Mouse (Mus musculus): ENCODE measurements around the gene Dgkh. TPM values are rescaled to one million over a fixed set of nuclear protein-coding genes. Genes with fewer than 3 reads are reported as not detected.

Gene Dgkh
- polyA plus RNA-seq, 1 experiment, result 0.38 TPM

DNA sequence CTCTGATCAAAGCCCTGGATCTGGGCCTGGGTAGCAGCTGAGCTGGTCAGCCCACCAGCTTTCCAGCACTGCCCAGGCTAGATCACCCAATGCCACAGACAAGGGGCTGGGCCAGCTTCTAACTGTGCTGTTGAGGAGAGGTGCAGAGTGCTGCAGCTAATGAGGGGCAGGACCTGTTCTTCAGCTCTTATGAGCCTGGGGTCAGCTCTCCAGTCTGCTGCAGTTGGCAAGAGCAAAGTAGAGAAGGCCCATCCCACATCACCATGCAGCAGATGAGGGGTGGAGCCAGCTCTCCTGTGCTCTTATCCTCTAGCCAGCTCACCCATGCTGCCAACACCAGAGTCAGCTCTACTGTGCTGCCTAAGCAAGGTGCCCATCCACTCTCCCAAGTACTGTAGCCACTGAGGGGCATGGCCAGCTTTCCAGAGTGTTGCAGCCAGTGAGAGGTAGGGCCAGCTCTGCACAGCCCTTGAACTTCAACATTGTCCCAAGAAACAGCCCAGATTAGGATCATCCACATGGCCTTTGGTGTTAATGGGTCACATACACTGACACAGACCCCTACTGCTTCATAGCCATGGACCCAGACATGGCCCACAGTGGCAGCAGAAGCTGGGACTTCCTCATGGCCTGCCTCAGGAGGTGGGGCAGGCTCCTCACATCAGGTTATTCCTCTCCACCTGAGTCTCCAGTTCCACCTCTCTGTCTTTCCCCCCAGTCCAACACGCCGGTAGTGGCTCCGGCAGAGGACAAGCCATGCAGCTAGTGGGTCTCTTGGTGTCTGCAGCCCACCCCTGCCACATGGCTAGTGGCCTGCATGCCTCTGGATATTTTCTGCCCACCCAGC is 206.7 kb downstream of the Dgkh start:
- DNase-seq (ENCODE audit: low read depth, low spot score), result no peak
- WGBS, result 29% methylated on average over 3 of the region's 3 CpGs

DNA sequence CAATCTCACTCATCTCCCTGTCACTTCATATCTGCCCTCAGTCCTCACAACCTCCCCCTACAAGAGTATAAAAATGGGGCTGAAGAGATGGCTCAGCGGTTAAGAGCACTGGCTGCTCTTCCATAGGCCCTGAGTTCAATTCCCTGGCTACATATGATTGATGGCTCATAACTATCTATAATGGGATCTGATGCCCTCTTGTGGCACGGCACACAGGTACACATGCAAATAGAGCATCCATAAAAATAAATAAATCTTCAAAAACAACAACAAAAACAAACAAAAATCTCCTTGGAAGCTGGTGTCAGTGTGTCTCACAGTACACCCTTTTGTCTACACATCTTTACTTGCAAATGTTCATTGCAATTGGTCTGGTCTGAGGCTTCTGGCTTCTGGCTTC is 207.5 kb downstream of the Dgkh start:
- 86% methylated on average over 2 of the region's 2 CpGs for WGBS
- DNase-seq (ENCODE audit: low read depth, low spot score), result no peak

DNA sequence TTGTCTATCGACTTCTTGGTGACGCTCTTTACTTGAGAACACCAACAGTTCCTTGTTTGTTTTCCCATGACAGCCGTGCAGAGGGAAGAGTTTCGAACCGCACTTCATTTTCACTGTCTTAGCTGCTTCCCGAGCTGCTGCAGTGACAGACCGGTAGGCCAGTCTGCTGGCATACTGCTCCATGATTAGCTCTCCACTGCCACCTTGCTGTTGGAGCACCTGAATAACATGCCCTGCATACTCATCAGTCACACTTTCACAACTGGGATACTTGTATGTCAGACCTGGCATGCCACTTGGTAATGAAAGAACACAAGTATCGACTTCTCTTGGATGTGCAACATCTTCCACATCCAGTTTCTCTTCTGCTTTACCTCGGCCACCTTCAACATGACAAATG is 221.9 kb downstream of the Dgkh start:
- WGBS, result 86% methylated on average over 9 of the region's 9 CpGs
- DNase-seq (ENCODE audit: low read depth, low spot score), result no peak

DNA sequence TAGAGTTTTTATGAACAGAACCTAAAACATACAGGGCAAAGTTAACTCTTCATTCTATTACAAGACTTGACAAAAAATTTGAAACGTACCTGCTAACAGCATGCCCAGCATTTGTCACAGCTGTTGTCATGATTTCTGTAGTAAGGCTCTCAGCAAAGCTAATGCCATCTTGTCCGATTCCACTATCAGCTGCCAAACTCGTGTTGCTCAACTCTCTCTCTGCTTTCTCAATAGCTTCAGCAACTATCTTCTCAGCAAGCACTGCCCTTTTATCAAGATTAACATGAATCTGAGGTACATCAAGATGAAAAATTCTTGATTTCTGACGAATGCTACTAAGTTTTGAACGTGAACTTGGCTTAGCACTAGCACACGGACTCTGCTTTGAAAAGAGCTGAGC is 222.8 kb downstream of the Dgkh start:
- DNase-seq (ENCODE audit: low read depth, low spot score), result no peak
- 94% methylated on average over 6 of the region's 6 CpGs for WGBS

Other genes with a start within 250 kb of the Dgkh start
- 3.2 and 5.4 TPM in 2 replicates for gene Akap11, start 196.0 kb downstream of the Dgkh start, polyA plus RNA-seq (2012; rRNA removed)
- 12.2 and 18.1 TPM in 2 replicates for gene Vwa8, start 116.3 kb upstream of the Dgkh start, polyA plus RNA-seq (2012; rRNA removed)

Measured in large intestine, adult 2 months (tissue).